Mouse (Mus musculus): ENCODE data around the gene Nat8f5.
A peak's percentile ranks its signal among the peaks of the same experiment; 100 is the strongest.
"Not testable (repeated sequence)": the region's sequence is repeated elsewhere in the genome, so short reads cannot be mapped to it uniquely, and the experiment has no call there.

The Nat8f5 gene

GRCm38 (mm10) chr6:85820837-85821236, at the start of gene Nat8f5, which contains the start of gene Nat8f6:
Gene Nat8f5, minus strand, starts transcription at chr6:85820972.
Gene Nat8f6, minus strand, starts transcription at chr6:85820954.
- DNase-seq (ENCODE audit: low spot score): no peak

- DNase-seq (ENCODE audit: low spot score): not testable (repeated sequence)
Measured at GRCm38 (mm10) chr6:85869006-85869405, 48.2 kb upstream of the Nat8f5 start, which contains the start of gene Nat8f2. Gene Nat8f2, minus strand, starts transcription at chr6:85869158.

GRCm38 (mm10) chr6:85867726-85868690, 47.2 kb upstream of the Nat8f5 start:
- no peak for DNase-seq (ENCODE audit: low spot score)

GRCm38 (mm10) chr6:85866995-85867394, 46.2 kb upstream of the Nat8f5 start:
- not testable (repeated sequence) for DNase-seq (ENCODE audit: low spot score)

- not testable (repeated sequence) for DNase-seq (ENCODE audit: low spot score)
Measured at GRCm38 (mm10) chr6:85866166-85866565, 45.4 kb upstream of the Nat8f5 start.

GRCm38 (mm10) chr6:85864900-85865639, 44.3 kb upstream of the Nat8f5 start:
- DNase-seq (ENCODE audit: low spot score): not testable (repeated sequence)

- no peak for DNase-seq (ENCODE audit: low spot score)
Measured at GRCm38 (mm10) chr6:85863840-85864239, 43.1 kb upstream of the Nat8f5 start.

- DNase-seq (ENCODE audit: low spot score): no peak
Measured at GRCm38 (mm10) chr6:85863136-85863535, 42.4 kb upstream of the Nat8f5 start.

- no peak for DNase-seq (ENCODE audit: low spot score)
Measured at GRCm38 (mm10) chr6:85862565-85862964, 41.8 kb upstream of the Nat8f5 start.

- no peak for DNase-seq (ENCODE audit: low spot score)
Measured at GRCm38 (mm10) chr6:85861247-85861646, 40.5 kb upstream of the Nat8f5 start.

GRCm38 (mm10) chr6:85856194-85856678, 35.5 kb upstream of the Nat8f5 start:
- DNase-seq (ENCODE audit: low spot score): peak; percentile 34

- no peak for DNase-seq (ENCODE audit: low spot score)
Measured at GRCm38 (mm10) chr6:85853481-85853880, 32.7 kb upstream of the Nat8f5 start.

GRCm38 (mm10) chr6:85851062-85851773, 30.4 kb upstream of the Nat8f5 start:
- DNase-seq (ENCODE audit: low spot score): no peak

GRCm38 (mm10) chr6:85849240-85849639, 28.5 kb upstream of the Nat8f5 start:
- no peak for DNase-seq (ENCODE audit: low spot score)

- DNase-seq (ENCODE audit: low spot score): no peak
Measured at GRCm38 (mm10) chr6:85848140-85848539, 27.4 kb upstream of the Nat8f5 start.

- no peak for DNase-seq (ENCODE audit: low spot score)
Measured at GRCm38 (mm10) chr6:85846921-85847320, 26.1 kb upstream of the Nat8f5 start.

- not testable (repeated sequence) for DNase-seq (ENCODE audit: low spot score)
Measured at GRCm38 (mm10) chr6:85843677-85844458, 23.1 kb upstream of the Nat8f5 start.

- DNase-seq (ENCODE audit: low spot score): no peak
Measured at GRCm38 (mm10) chr6:85839982-85840381, 19.2 kb upstream of the Nat8f5 start.

- no peak for DNase-seq (ENCODE audit: low spot score)
Measured at GRCm38 (mm10) chr6:85838674-85839073, 17.9 kb upstream of the Nat8f5 start.

- peak; percentile 18 for DNase-seq (ENCODE audit: low spot score)
Measured at GRCm38 (mm10) chr6:85837307-85837706, 16.5 kb upstream of the Nat8f5 start.

GRCm38 (mm10) chr6:85836827-85837226, 16.1 kb upstream of the Nat8f5 start:
- DNase-seq (ENCODE audit: low spot score): peak; percentile 68

Data from ovary, postnatal 14 days (tissue).